Comparison of ENCODE assay signal across 13 mouse cellular contexts in genomic region chr13:45514832-45515422, GRCm38 (mm10). TPM values are rescaled to one million over a fixed set of nuclear protein-coding genes. Genes with fewer than 3 reads are reported as not detected.
A peak's percentile ranks its signal among the peaks of the same experiment; 100 is the strongest.
DNase-seq lines count a peak whose midpoint lies in the region; ATAC-seq and TF ChIP-seq lines count a peak whose summit lies in the region.
"Had no signal": no experiment of that assay in that cellular context is flagged by ENCODE, and none has a peak within 500 bp of the region (broad histone marks: within the 10 kb centered on the region; RNA-seq: fewer than 3 reads in every experiment).

No protein-coding gene starts in this region.

- no peak overlapping the region for H3K4me3 ChIP-seq in heart, embryonic 16.5 days (ENCODE audit: low read length)
- no peak overlapping the region for H3K4me3 ChIP-seq in layer of hippocampus, adult 2 months
- H3K4me3 ChIP-seq in embryonic facial prominence, embryonic 15.5 days (replicated peaks), result no peak overlapping the region
- no peak overlapping the region for H3K4me3 ChIP-seq in midbrain, embryonic 16.5 days (ENCODE audit: low read depth, low read length)
- H3K4me3 ChIP-seq: hindbrain, embryonic 15.5 days; midbrain, embryonic 15.5 days had no signal

- H3K9me3 ChIP-seq in heart, embryonic 16.5 days (replicated peaks; ENCODE audit: control insufficient read depth, low read length), result no peaks in the 10 kb centered on the region
- no peaks in the 10 kb centered on the region for H3K9me3 ChIP-seq in embryonic facial prominence, embryonic 15.5 days (replicated peaks)
- no peaks in the 10 kb centered on the region for H3K9me3 ChIP-seq in midbrain, embryonic 16.5 days (replicated peaks; ENCODE audit: control insufficient read depth, low read length, poor library complexity, severe bottlenecking)
- H3K9me3 ChIP-seq: hindbrain, embryonic 15.5 days; midbrain, embryonic 15.5 days had no signal

- TF ChIP-seq CTCF in layer of hippocampus, adult 2 months (conservative IDR thresholded peaks at IDR 0.05), result no peak

- DNase-seq in heart, postnatal 14 days, result no peak
- DNase-seq in layer of hippocampus, adult 2 months (ENCODE audit: low spot score in 2 of 2), result no peak
- DNase-seq in layer of hippocampus, adult 11-12 months (ENCODE audit: low spot score), result no peak
- peak; percentile 50 for DNase-seq in brain, adult 2 months (ENCODE audit: low read depth, low spot score)
- no peak for DNase-seq in left cerebral cortex, postnatal 10 days (ENCODE audit: extremely low spot score in 1 of 2, low spot score in 2 of 2)
- DNase-seq: cerebellum, postnatal 25 days; right cerebral cortex, postnatal 4 days had no signal

- H3K36me3 ChIP-seq in heart, embryonic 16.5 days (ENCODE audit: control insufficient read depth, insufficient read depth), result peaks cover 14% of the 10 kb centered on the region
- H3K36me3 ChIP-seq in embryonic facial prominence, embryonic 15.5 days, result no peaks in the 10 kb centered on the region
- peaks cover under 1% of the 10 kb centered on the region; the same call in 1 of the 2 replicates for H3K36me3 ChIP-seq in midbrain, embryonic 16.5 days (ENCODE audit: control insufficient read depth, insufficient read depth, low read length)
- H3K36me3 ChIP-seq: hindbrain, embryonic 15.5 days; midbrain, embryonic 15.5 days had no signal

- no peak overlapping the region for H3K4me2 ChIP-seq in heart, embryonic 16.5 days (ENCODE audit: low read depth, low read length)
- H3K4me2 ChIP-seq in embryonic facial prominence, embryonic 15.5 days (replicated peaks), result no peak overlapping the region
- H3K4me2 ChIP-seq in midbrain, embryonic 16.5 days (ENCODE audit: low read length), result no peak overlapping the region
- H3K4me2 ChIP-seq: hindbrain, embryonic 15.5 days; midbrain, embryonic 15.5 days had no signal

- no peak overlapping the region for H3K9ac ChIP-seq in heart, embryonic 16.5 days (ENCODE audit: low read length)
- no peak overlapping the region for H3K9ac ChIP-seq in embryonic facial prominence, embryonic 15.5 days
- no peak overlapping the region for H3K9ac ChIP-seq in midbrain, embryonic 16.5 days (ENCODE audit: low read depth, low read length)
- H3K9ac ChIP-seq: hindbrain, embryonic 15.5 days; midbrain, embryonic 15.5 days had no signal

- intact Hi-C loops in heart, postnatal 14 days (cut with DNase I), result no loop called here
- intact Hi-C loops in left cerebral cortex, postnatal 10 days (cut with DNase I), result no loop called here

- ATAC-seq in heart, embryonic 16.5 days (replicated peaks; ENCODE audit: extremely low read depth, insufficient read depth, low FRiP score), result no peak
- no peak for ATAC-seq in embryonic facial prominence, embryonic 15.5 days (ENCODE audit: insufficient number of reproducible peaks, low FRiP score, low TSS enrichment, low read depth)
- ATAC-seq in midbrain, embryonic 16.5 days, result no peak
- ATAC-seq: lung, postnatal 0 days; midbrain, embryonic 15.5 days had no signal

- 42% methylated on average over 8 of the region's 8 CpGs for WGBS in heart, embryonic 16.5 days
- WGBS in embryonic facial prominence, embryonic 15.5 days, result 18% methylated on average over 8 of the region's 8 CpGs
- WGBS in midbrain, embryonic 16.5 days, result 46% methylated on average over 8 of the region's 8 CpGs

- no peaks in the 10 kb centered on the region for H3K27me3 ChIP-seq in heart, embryonic 16.5 days (ENCODE audit: control insufficient read depth, insufficient read depth, low read length)
- H3K27me3 ChIP-seq in embryonic facial prominence, embryonic 15.5 days, result no peaks in the 10 kb centered on the region
- no peaks in the 10 kb centered on the region for H3K27me3 ChIP-seq in midbrain, embryonic 16.5 days (ENCODE audit: control insufficient read depth, insufficient read depth, low read depth, low read length)
- H3K27me3 ChIP-seq: hindbrain, embryonic 15.5 days; midbrain, embryonic 15.5 days had no signal

- H3K4me1 ChIP-seq in heart, embryonic 16.5 days (ENCODE audit: control insufficient read depth, insufficient read depth, low read length), result peaks cover 64% of the 10 kb centered on the region
- H3K4me1 ChIP-seq in embryonic facial prominence, embryonic 15.5 days, result peaks cover 55% of the 10 kb centered on the region
- H3K4me1 ChIP-seq in midbrain, embryonic 16.5 days (ENCODE audit: control insufficient read depth, insufficient read depth, low read length), result peaks cover 19% of the 10 kb centered on the region

- H3K27ac ChIP-seq in heart, embryonic 16.5 days (ENCODE audit: low read length), result peak overlapping the region; percentile 1; the same call in 1 of the 2 replicates
- peak overlapping the region; percentile 51 for H3K27ac ChIP-seq in layer of hippocampus, adult 2 months
- peak overlapping the region; percentile 18; the same call in 1 of the 2 replicates for H3K27ac ChIP-seq in embryonic facial prominence, embryonic 15.5 days (replicated peaks)
- no peak overlapping the region for H3K27ac ChIP-seq in midbrain, embryonic 16.5 days (ENCODE audit: low read length)
- H3K27ac ChIP-seq: hindbrain, embryonic 15.5 days; midbrain, embryonic 15.5 days had no signal

RNA-seq across cellular contexts. Expression of gene Gmpr, which starts 7.7 kb away (rescaled TPM):
- 213 and 219 TPM in 2 replicates for polyA plus RNA-seq in heart, embryonic 16.5 days (2015; fragmentation: Nextera tagmentation; extraction: Ambion mirVana)
- total RNA-seq in heart, postnatal 14 days (2021), result 100 to 1,000 TPM; 166 to 175 TPM
- total RNA-seq in layer of hippocampus, adult 2 months (2021), result 10 to 100 TPM; 63.7 to 66.9 TPM
- polyA plus RNA-seq in embryonic facial prominence, embryonic 15.5 days (2015; fragmentation: Nextera tagmentation; extraction: Ambion mirVana), result 39.3 and 39.6 TPM in 2 replicates
- polyA plus RNA-seq in midbrain, embryonic 16.5 days (2015; fragmentation: Nextera tagmentation; extraction: Ambion mirVana), result 25.0 and 33.8 TPM in 2 replicates
- 10 to 100 TPM; 32.9 to 34.9 TPM for total RNA-seq in left cerebral cortex, postnatal 10 days (2021)
